ENCODE assay signal across 11 mouse cellular contexts in genomic region chr7:102425933-102426685, GRCm38 (mm10). TPM values are rescaled to one million over a fixed set of nuclear protein-coding genes. Genes with fewer than 3 reads are reported as not detected.
DNase-seq lines count a peak whose midpoint lies in the region; ATAC-seq and TF ChIP-seq lines count a peak whose summit lies in the region.
"Had no signal": no experiment of that assay in that cellular context is flagged by ENCODE, and none has a peak within 500 bp of the region (broad histone marks: within the 10 kb centered on the region; RNA-seq: fewer than 3 reads in every experiment).

No protein-coding gene starts in this region.

- ATAC-seq in heart, embryonic 16.5 days (replicated peaks; ENCODE audit: extremely low read depth, insufficient read depth, low FRiP score): 0 out of 2 replicates have a peak, but pooled peaks have one; percentile 32
- peak; percentile 68 to 87 for ATAC-seq in hematopoietic stem cell, adult 5-6 weeks (replicated peaks in 1 of 2; ENCODE audit: insufficient read depth in 1 of 2, low FRiP score in 2 of 2, low TSS enrichment in 1 of 2, low read depth in 1 of 2, poor library complexity in 2 of 2, severe bottlenecking in 2 of 2)
- no peak for ATAC-seq in cerebellum, adult (ENCODE audit: insufficient number of reproducible peaks, low FRiP score, low TSS enrichment)
- ATAC-seq in forebrain, postnatal 0 days: no peak

- H3K27ac ChIP-seq in heart, embryonic 16.5 days (ENCODE audit: low read length): no peak overlapping the region
- no peak overlapping the region for H3K27ac ChIP-seq in heart, embryonic 10.5 days
- H3K27ac ChIP-seq in forebrain, postnatal 0 days (ENCODE audit: low read depth, low read length): no peak overlapping the region
- H3K27ac ChIP-seq: forebrain, embryonic 12.5 days; hindbrain, embryonic 13.5 days had no signal

- 52% methylated on average over 6 of the region's 6 CpGs for WGBS in heart, embryonic 16.5 days
- WGBS in heart, embryonic 10.5 days: 63% methylated on average over 6 of the region's 6 CpGs
- WGBS in forebrain, postnatal 0 days: 54% methylated on average over 6 of the region's 6 CpGs

- no peaks in the 10 kb centered on the region for H3K36me3 ChIP-seq in heart, embryonic 16.5 days (ENCODE audit: control insufficient read depth, insufficient read depth)
- no peaks in the 10 kb centered on the region for H3K36me3 ChIP-seq in heart, embryonic 10.5 days
- H3K36me3 ChIP-seq in megakaryocyte, embryonic 14.5 days (replicated peaks; ENCODE audit: low read length): peaks cover 96% of the 10 kb centered on the region
- peaks cover 9% of the 10 kb centered on the region for H3K36me3 ChIP-seq in forebrain, postnatal 0 days (ENCODE audit: insufficient read depth)
- H3K36me3 ChIP-seq: forebrain, embryonic 12.5 days had no signal

- H3K9me3 ChIP-seq in heart, embryonic 16.5 days (replicated peaks; ENCODE audit: control insufficient read depth, low read length): no peaks in the 10 kb centered on the region
- no peaks in the 10 kb centered on the region for H3K9me3 ChIP-seq in heart, embryonic 10.5 days
- no peaks in the 10 kb centered on the region for H3K9me3 ChIP-seq in megakaryocyte, embryonic 14.5 days
- no peaks in the 10 kb centered on the region for H3K9me3 ChIP-seq in forebrain, postnatal 0 days (ENCODE audit: low read length)
- H3K9me3 ChIP-seq: forebrain, embryonic 12.5 days; hindbrain, embryonic 13.5 days had no signal

- H3K4me1 ChIP-seq in heart, embryonic 16.5 days (ENCODE audit: control insufficient read depth, insufficient read depth, low read length): no peaks in the 10 kb centered on the region
- H3K4me1 ChIP-seq in heart, embryonic 10.5 days: no peaks in the 10 kb centered on the region
- H3K4me1 ChIP-seq in megakaryocyte, embryonic 14.5 days: peaks cover 42% of the 10 kb centered on the region
- H3K4me1 ChIP-seq in forebrain, postnatal 0 days (ENCODE audit: insufficient read depth): no peaks in the 10 kb centered on the region
- H3K4me1 ChIP-seq: forebrain, embryonic 12.5 days; hindbrain, embryonic 13.5 days had no signal

- H3K9ac ChIP-seq in heart, embryonic 16.5 days (ENCODE audit: low read length): no peak overlapping the region
- no peak overlapping the region for H3K9ac ChIP-seq in forebrain, postnatal 0 days
- H3K9ac ChIP-seq: forebrain, embryonic 12.5 days; hindbrain, embryonic 13.5 days had no signal

- no peak overlapping the region for H3K4me2 ChIP-seq in heart, embryonic 16.5 days (ENCODE audit: low read depth, low read length)
- H3K4me2 ChIP-seq in forebrain, postnatal 0 days (ENCODE audit: low read depth): no peak overlapping the region
- H3K4me2 ChIP-seq: forebrain, embryonic 12.5 days; hindbrain, embryonic 13.5 days had no signal

- no peak for DNase-seq in heart, embryonic 10.5 days (ENCODE audit: low spot score)
- DNase-seq in CD4-positive, CD25-positive, alpha-beta regulatory T cell, adult 2 months (ENCODE audit: low read depth, low spot score): peak; percentile 56
- no peak for DNase-seq in ovary, postnatal 36 days (ENCODE audit: low spot score)
- no peak for DNase-seq in forebrain, postnatal 0 days
- DNase-seq: kidney, postnatal 25 days had no signal

- H3K27me3 ChIP-seq in heart, embryonic 16.5 days (ENCODE audit: control insufficient read depth, insufficient read depth, low read length): no peaks in the 10 kb centered on the region
- no peaks in the 10 kb centered on the region for H3K27me3 ChIP-seq in heart, embryonic 10.5 days (ENCODE audit: insufficient read depth, poor library complexity, severe bottlenecking)
- H3K27me3 ChIP-seq in megakaryocyte, embryonic 14.5 days (replicated peaks): no peaks in the 10 kb centered on the region
- H3K27me3 ChIP-seq in forebrain, postnatal 0 days (ENCODE audit: insufficient read depth, low read length): no peaks in the 10 kb centered on the region
- H3K27me3 ChIP-seq: forebrain, embryonic 12.5 days; hindbrain, embryonic 13.5 days had no signal

- TF ChIP-seq CTCF in forebrain, postnatal 0 days (IDR thresholded peaks at IDR 0.05; ENCODE audit: low read depth): no peak

- no peak overlapping the region for H3K4me3 ChIP-seq in heart, embryonic 16.5 days (ENCODE audit: low read length)
- no peak overlapping the region for H3K4me3 ChIP-seq in heart, embryonic 10.5 days
- H3K4me3 ChIP-seq in megakaryocyte, embryonic 14.5 days (replicated peaks): peak overlapping the region; percentile 72
- no peak overlapping the region for H3K4me3 ChIP-seq in forebrain, postnatal 0 days (ENCODE audit: low read depth, low read length)
- H3K4me3 ChIP-seq: forebrain, embryonic 12.5 days; hindbrain, embryonic 13.5 days had no signal

RNA-seq across cellular contexts. Expression of gene Rrm1, which starts 15.4 kb away (rescaled TPM):
- 131 and 138 TPM in 2 replicates for polyA plus RNA-seq in heart, embryonic 16.5 days (2015; fragmentation: Nextera tagmentation; extraction: Ambion mirVana)
- polyA plus RNA-seq in heart, embryonic 10.5 days (2016; fragmentation: Nextera tagmentation; extraction: Ambion mirVana): 190 and 198 TPM in 2 replicates
- 447 and 684 TPM in 2 replicates for total RNA-seq in hematopoietic stem cell, adult 5-6 weeks (2017)
- polyA plus RNA-seq in megakaryocyte, embryonic 14.5 days (2012; ENCODE audit: insufficient read depth, low replicate concordance): 13.8 and 46.6 TPM in 2 replicates
- total RNA-seq in forebrain, postnatal 0 days (2014; rRNA removed): 31.9 and 40.0 TPM in 2 replicates
- polyA plus RNA-seq in forebrain, postnatal 0 days (2015; fragmentation: Nextera tagmentation; extraction: Ambion mirVana): 25.6 and 30.9 TPM in 2 replicates

RNA-seq across cellular contexts. Expression of gene Olfr543, which starts 55.4 kb away (rescaled TPM):
- polyA plus RNA-seq in heart, embryonic 16.5 days (2015; fragmentation: Nextera tagmentation; extraction: Ambion mirVana): 0.12 and 0.17 TPM in 2 replicates
- 0.19 and 0.22 TPM in 2 replicates for polyA plus RNA-seq in heart, embryonic 10.5 days (2016; fragmentation: Nextera tagmentation; extraction: Ambion mirVana)
- not detected in 2 replicates for total RNA-seq in hematopoietic stem cell, adult 5-6 weeks (2017)
- not detected in 2 replicates for polyA plus RNA-seq in megakaryocyte, embryonic 14.5 days (2012; ENCODE audit: insufficient read depth, low replicate concordance)
- total RNA-seq in forebrain, postnatal 0 days (2014; rRNA removed): not detected in 2 replicates
- polyA plus RNA-seq in forebrain, postnatal 0 days (2015; fragmentation: Nextera tagmentation; extraction: Ambion mirVana): 0.23 and 0.25 TPM in 2 replicates

Comparison
In these comparisons a context has a peak if more than half of its experiments do, and no peak if none do; other contexts are left out.
1. ATAC-seq: peak in heart, embryonic 16.5 days (single experiment) and hematopoietic stem cell, adult 5-6 weeks (2 of 2); none in cerebellum, adult (single experiment) and forebrain, postnatal 0 days (single experiment).